Comparison of ENCODE assay signal across 10 mouse cellular contexts in genomic region chr12:112334106-112334855, GRCm38 (mm10).
A peak's percentile ranks its signal among the peaks of the same experiment; 100 is the strongest.
DNase-seq lines count a peak whose midpoint lies in the region; ATAC-seq and TF ChIP-seq lines count a peak whose summit lies in the region.
"Had no signal": no experiment of that assay in that cellular context is flagged by ENCODE, and none has a peak within 500 bp of the region (broad histone marks: within the 10 kb centered on the region; RNA-seq: fewer than 3 reads in every experiment).

No protein-coding gene starts in this region.

- no peaks in the 10 kb centered on the region for H3K9me3 ChIP-seq in embryonic facial prominence, embryonic 11.5 days (replicated peaks; ENCODE audit: control insufficient read depth, low read length)
- H3K9me3 ChIP-seq in hindbrain, embryonic 16.5 days (ENCODE audit: control insufficient read depth, low read length): no peaks in the 10 kb centered on the region
- H3K9me3 ChIP-seq in limb, embryonic 13.5 days: no peaks in the 10 kb centered on the region

- H3K27ac ChIP-seq in embryonic facial prominence, embryonic 11.5 days (replicated peaks; ENCODE audit: low read depth, low read length): peak overlapping the region; percentile 82
- H3K27ac ChIP-seq in hindbrain, embryonic 16.5 days (ENCODE audit: low read depth, low read length): peak overlapping the region; percentile 53
- peak overlapping the region; percentile 10; the same call in 1 of the 2 replicates for H3K27ac ChIP-seq in limb, embryonic 13.5 days
- H3K27ac ChIP-seq in layer of hippocampus, adult 2 months: no peak overlapping the region
- H3K27ac ChIP-seq: macrophage had no signal

- no peaks in the 10 kb centered on the region for H3K27me3 ChIP-seq in embryonic facial prominence, embryonic 11.5 days (ENCODE audit: control insufficient read depth, insufficient read depth, low read length)
- H3K27me3 ChIP-seq in hindbrain, embryonic 16.5 days (replicated peaks; ENCODE audit: control insufficient read depth, insufficient read depth, low read length): no peaks in the 10 kb centered on the region
- H3K27me3 ChIP-seq in limb, embryonic 13.5 days: peaks cover 8% of the 10 kb centered on the region; the same call in 1 of the 2 replicates

- peaks cover 17% of the 10 kb centered on the region for H3K4me1 ChIP-seq in embryonic facial prominence, embryonic 11.5 days (ENCODE audit: control insufficient read depth, insufficient read depth, low read length)
- peaks cover 67% of the 10 kb centered on the region for H3K4me1 ChIP-seq in hindbrain, embryonic 16.5 days (ENCODE audit: control insufficient read depth, insufficient read depth, low read depth, low read length)
- peaks cover 74% of the 10 kb centered on the region for H3K4me1 ChIP-seq in limb, embryonic 13.5 days

- DNase-seq in brain, adult 2 months (ENCODE audit: low read depth, low spot score): peak; percentile 33
- peak; percentile 35 for DNase-seq in embryonic facial prominence, embryonic 11.5 days (ENCODE audit: low spot score)
- DNase-seq in frontal cortex, postnatal 25 days (ENCODE audit: low spot score in 2 of 2): no peak
- no peak for DNase-seq in layer of hippocampus, adult 2 months (ENCODE audit: low spot score in 2 of 2)
- DNase-seq: gastrocnemius, postnatal 25 days had no signal

- 43% methylated on average over 20 of the region's 20 CpGs for WGBS in embryonic facial prominence, embryonic 11.5 days
- WGBS in hindbrain, embryonic 16.5 days: 25% methylated on average over 20 of the region's 20 CpGs
- WGBS in limb, embryonic 13.5 days: 42% methylated on average over 20 of the region's 20 CpGs

- ATAC-seq in embryonic facial prominence, embryonic 11.5 days (replicated peaks; ENCODE audit: insufficient number of reproducible peaks, low FRiP score, low TSS enrichment, low read depth): no peak
- ATAC-seq in hindbrain, embryonic 16.5 days: no peak
- no peak for ATAC-seq in limb, embryonic 13.5 days (ENCODE audit: low FRiP score, low read depth)
- no peak for ATAC-seq in megakaryocyte-erythroid progenitor cell, adult 5-6 weeks (replicated peaks; ENCODE audit: low FRiP score, low TSS enrichment, poor library complexity, severe bottlenecking)
- no peak for ATAC-seq in megakaryocyte, adult 5-6 weeks (ENCODE audit: poor library complexity, severe bottlenecking)

- H3K4me3 ChIP-seq in embryonic facial prominence, embryonic 11.5 days (ENCODE audit: low read depth, low read length): no peak overlapping the region
- no peak overlapping the region for H3K4me3 ChIP-seq in hindbrain, embryonic 16.5 days (ENCODE audit: low read length)
- H3K4me3 ChIP-seq in limb, embryonic 13.5 days: no peak overlapping the region
- no peak overlapping the region for H3K4me3 ChIP-seq in layer of hippocampus, adult 2 months

- no peak overlapping the region; the same call in 1 of the 2 replicates for H3K9ac ChIP-seq in embryonic facial prominence, embryonic 11.5 days (replicated peaks; ENCODE audit: low read length)
- peak overlapping the region; percentile 43 for H3K9ac ChIP-seq in hindbrain, embryonic 16.5 days (ENCODE audit: low read depth, low read length)
- no peak overlapping the region for H3K9ac ChIP-seq in limb, embryonic 13.5 days

- no peaks in the 10 kb centered on the region for H3K36me3 ChIP-seq in embryonic facial prominence, embryonic 11.5 days (replicated peaks; ENCODE audit: control insufficient read depth, insufficient read depth, low read depth, low read length)
- H3K36me3 ChIP-seq in hindbrain, embryonic 16.5 days (ENCODE audit: control insufficient read depth, insufficient read depth, low read length): no peaks in the 10 kb centered on the region
- no peaks in the 10 kb centered on the region for H3K36me3 ChIP-seq in limb, embryonic 13.5 days

- H3K4me2 ChIP-seq in embryonic facial prominence, embryonic 11.5 days (ENCODE audit: low read depth, low read length): no peak overlapping the region
- H3K4me2 ChIP-seq in hindbrain, embryonic 16.5 days (ENCODE audit: low read length): no peak overlapping the region
- no peak overlapping the region for H3K4me2 ChIP-seq in limb, embryonic 13.5 days (replicated peaks)

- no peak for TF ChIP-seq CTCF in layer of hippocampus, adult 2 months (conservative IDR thresholded peaks at IDR 0.05)

Comparison
In these comparisons a context has a peak if more than half of its experiments do, and no peak if none do; other contexts are left out.
1. DNase-seq: peak in brain, adult 2 months (single experiment) and embryonic facial prominence, embryonic 11.5 days (single experiment); none in frontal cortex, postnatal 25 days (0 of 2) and layer of hippocampus, adult 2 months (0 of 2).